Mouse (Mus musculus) cerebellum, postnatal 10 days (tissue): ENCODE measurements around the gene Coq10a.
"Not testable (repeated sequence)": the region's sequence is repeated elsewhere in the genome, so short reads cannot be mapped to it uniquely, and the experiment has no call there.

Experiments used
- DNase-seq, 2 experiments: peaks; one replicate each; pipeline ENCODE4 v3.0.0; 2021; ENCODE audit warnings: mixed read lengths in 2 of 2

The Coq10a gene

DNA sequence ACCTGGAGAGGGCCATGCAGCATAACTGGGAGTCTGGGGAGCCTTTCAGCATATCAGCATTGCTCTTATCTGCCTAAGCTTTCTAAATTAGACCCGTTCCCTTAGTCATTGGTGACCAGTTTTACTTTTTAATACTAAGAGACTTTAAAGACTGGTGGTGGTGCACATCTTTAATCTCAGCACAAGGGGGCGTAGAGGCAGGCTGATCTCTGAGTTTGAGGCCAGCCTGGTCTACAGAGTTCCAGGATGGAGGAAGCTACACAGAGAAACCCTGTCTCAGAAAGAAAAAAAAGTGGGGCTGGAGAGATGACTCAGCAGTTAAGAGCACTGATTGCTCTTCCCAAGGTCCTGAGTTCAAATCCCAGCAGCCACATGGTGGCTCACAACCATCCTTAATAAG lies 28.5 kb downstream of the Coq10a start:
- no peak for DNase-seq

DNA sequence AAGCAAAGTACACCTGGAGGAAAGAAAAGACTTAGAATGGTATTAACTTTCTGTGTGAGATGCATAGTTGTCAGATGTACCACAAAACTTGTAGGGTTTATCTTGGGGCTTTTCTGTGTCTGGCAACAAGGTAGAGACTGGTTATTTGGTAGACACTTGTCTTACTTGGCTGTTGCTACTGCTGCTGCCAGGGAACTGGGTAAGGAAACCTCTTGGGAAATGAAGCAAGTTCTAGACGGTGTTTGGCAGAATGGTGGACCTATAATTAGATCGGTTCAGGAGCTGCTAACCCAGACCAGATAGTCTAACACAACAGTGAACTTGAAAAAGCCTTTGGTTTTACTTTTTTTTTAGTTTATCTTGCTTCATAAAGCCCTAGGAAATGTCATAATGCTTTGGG lies 29.8 kb downstream of the Coq10a start:
- DNase-seq: no peak

DNA sequence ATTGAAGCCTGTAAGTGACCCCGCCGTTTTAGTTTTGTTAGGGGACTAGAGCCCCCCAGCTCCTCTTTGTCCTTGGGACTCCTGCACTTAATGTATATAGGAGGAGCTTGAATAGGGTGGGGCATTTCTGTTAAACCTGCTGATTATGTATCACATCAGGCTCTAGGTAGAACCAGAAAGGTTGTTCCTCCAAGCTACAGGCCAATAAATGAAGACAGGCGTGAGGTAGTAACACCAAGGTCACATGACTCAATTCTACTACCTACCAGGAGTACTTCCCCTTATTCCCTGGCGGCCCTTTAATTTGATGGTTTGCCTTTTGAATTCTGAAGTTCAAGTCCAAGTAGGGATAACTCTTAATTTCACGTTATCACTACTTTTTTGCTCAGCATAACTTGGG lies 30.4 kb downstream of the Coq10a start:
- no peak for DNase-seq

DNA sequence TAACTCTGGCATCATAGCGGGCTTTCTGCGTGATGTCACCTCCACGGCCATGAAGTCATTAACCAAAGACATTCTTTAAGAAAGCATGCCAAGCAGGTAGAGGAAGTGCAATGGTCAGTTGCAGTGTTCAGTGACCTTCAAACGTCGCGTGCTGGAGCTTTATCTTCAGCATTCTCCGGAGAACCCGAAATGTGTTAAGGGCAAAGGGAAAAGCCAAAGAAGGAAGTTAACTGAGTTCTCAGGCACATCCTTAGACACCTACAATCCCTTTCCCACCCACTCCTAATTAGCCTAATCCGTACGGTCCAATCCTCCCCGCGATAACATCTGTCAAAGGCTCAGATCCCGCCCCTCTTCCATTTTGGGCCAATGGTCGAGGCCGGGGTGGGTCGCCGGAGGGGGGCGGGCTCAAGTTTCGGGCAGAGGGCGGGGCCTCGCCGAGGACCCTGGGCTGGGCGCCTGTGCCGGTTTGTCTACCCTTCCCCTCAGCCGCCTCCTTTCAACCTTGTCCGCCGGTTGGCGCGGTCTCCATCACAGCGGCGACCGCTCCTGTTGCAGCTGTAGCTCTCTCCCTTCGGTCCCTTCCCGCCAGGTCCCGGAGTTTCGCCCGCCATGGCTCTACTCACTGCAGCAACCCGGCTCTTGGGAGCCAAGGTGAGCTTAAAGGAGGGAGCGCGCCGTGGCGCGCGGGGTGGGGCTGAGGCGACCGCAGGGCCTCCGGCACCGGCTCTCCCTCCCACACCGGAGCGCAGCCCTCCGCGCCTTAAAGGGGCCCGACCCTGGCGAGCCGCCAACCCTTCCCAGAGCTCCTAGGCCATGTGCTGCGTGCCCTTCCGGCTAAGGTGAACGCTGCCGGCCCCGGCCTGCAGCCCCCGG lies 31.3 kb downstream of the Coq10a start, which contains the start of gene Cs:
Gene Cs (plus strand): TSS at position 429 of the 876 bp plus-strand sequence.
- DNase-seq: peak; percentile 99

DNA sequence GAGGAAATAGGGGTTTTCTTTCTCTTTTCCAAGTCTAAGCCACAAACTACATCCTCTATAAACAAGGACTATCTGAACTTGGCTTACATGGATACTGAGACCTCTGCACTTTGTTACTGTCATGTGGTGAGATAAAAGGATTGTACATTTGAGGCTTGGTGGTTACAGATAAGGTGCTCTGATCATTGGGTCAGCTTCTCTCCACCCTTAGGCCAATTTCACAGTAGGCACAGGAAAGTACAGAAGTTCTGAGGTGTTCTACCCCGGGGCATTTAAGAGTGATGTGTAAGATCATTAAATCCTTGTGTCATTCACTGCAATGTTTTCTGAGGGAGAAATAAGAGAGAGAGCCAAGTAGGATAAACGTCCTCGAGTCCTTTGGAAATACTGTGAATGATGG lies 32.2 kb downstream of the Coq10a start:
- DNase-seq: no peak

DNA sequence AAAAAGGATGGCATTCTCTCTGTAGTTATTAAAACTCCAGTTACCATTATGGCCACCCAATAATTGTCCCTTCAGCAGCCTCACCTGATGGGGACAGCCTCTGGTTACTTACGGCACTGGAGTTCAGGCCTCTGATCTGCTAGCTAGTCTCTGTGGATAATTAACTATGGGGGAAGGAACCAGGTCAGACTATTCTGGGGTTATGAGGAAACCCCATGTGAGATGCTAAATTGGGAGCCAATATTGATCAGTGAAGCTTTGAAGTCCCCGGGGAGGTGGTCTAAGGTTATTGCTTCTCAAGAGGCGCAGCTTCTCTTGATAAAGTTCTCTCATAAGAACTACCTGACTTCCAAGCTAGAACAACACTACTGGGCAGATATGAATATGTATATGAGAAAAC lies 32.6 kb downstream of the Coq10a start:
- DNase-seq: no peak

DNA sequence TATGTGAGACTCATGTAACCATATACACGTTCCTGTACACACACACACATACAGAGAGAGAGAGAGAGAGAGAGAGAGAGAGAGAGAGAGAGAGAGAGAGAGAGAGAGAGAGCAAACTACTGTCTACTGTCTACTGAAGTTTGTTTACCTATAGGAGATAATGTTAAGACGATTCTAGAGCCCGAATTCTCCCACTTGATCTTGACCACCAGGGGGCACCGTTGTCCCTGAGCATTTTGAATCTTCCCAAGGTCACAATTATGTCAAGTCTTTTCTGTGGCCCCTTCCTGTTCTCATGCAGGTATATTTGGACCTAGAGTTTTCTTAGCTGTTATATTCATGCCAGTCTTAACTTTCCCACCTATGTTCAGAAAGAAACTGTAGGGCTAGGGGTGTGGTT lies 33.2 kb downstream of the Coq10a start:
- peak; percentile 87 to 90 for DNase-seq

DNA sequence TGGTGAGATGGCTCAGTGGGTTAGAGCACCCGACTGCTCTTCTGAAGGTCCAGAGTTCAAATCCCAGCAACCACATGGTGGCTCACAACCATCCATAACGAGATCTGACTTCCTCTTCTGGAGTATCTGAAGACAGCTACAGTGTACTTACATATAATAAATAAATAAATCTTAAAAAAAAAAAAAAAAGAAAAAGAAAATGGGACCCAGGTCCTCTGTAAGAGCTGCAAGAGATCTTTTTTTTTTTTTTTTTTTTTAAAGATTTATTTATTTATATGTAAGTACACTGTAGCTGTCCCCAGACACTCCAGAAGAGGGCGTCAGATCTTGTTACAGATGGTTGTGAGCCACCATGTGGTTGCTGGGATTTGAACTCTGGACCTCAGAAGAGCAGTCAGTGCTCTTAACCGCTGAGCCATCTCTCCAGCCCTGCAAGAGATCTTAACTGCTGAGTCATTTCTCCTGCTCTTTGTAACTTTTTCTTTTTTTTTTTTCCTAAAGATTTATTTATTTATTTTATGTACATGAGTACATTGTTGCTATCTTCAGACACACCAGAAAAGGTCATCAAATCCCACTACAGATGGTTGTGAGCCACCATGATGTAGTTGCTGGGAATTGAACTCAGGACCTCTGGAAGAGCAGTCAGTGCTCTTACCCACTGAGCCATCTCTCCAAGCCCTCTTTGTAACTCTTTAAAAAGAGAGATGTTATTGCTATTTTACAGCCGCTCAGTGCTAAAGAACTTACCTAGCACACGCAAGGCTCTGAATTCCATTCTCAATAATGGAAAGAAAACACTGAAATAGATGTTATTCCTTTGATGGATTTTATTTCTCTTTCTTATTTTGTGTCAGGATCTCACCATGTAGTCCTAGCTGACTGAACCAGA lies 36.2 kb downstream of the Coq10a start:
- DNase-seq: not testable (repeated sequence)

DNA sequence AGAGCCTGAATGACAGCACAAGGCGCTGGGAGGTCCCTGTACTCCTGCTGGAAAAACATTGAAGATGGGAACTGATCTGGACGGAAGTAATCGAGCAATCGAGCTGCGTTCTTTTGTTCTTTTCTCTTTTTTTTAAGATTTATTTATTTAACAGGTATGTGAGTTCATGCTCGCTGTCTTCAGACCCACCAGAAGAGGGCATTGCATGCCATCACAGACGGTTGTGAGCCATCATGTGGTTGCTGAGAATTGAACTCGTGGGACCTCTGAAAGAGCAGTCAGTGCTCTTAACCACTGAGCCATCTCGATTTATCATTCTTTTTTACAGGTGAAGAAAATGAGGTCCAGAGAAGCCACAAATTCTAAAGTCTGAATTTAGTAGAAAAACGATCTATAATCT lies 41.2 kb downstream of the Coq10a start:
- DNase-seq: no peak

DNA sequence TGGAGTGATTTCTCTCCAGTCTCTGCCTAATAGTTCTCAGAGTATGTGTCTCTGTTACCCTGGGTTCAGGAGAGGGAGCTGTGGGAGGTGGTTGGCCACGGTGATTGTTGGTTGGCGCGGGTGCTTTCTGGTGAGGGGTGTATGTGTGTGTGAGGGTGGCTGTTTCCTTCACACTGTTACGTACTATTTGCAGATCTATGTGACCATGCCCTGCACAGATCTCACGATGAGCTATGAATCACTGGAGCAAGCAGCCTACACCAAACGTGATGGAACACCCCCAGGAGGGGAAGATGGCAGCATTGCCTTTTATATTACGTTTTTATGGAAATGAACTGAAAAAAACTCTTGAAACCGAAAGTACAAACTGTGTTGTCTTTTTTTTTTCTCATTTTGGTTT lies 42.0 kb downstream of the Coq10a start:
- no peak for DNase-seq

DNA sequence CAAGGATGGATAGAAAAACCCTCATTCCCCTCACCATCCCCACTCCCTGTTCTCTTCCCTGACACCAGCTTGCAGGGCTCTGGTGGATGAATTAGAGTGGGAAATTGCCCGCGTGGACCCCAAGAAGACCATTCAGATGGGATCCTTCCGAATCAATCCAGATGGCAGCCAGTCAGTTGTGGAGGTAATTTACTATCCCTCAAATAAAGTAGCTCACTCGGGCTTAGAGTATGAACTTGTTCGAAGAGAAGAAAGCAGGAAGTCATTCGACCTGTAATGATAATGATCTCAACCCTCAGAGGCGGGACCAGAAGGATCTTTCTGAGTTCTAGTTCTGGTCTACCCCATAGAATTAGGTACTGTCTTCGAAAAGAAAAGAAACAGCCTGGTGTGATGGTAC lies 45.3 kb downstream of the Coq10a start:
- DNase-seq: no peak

DNA sequence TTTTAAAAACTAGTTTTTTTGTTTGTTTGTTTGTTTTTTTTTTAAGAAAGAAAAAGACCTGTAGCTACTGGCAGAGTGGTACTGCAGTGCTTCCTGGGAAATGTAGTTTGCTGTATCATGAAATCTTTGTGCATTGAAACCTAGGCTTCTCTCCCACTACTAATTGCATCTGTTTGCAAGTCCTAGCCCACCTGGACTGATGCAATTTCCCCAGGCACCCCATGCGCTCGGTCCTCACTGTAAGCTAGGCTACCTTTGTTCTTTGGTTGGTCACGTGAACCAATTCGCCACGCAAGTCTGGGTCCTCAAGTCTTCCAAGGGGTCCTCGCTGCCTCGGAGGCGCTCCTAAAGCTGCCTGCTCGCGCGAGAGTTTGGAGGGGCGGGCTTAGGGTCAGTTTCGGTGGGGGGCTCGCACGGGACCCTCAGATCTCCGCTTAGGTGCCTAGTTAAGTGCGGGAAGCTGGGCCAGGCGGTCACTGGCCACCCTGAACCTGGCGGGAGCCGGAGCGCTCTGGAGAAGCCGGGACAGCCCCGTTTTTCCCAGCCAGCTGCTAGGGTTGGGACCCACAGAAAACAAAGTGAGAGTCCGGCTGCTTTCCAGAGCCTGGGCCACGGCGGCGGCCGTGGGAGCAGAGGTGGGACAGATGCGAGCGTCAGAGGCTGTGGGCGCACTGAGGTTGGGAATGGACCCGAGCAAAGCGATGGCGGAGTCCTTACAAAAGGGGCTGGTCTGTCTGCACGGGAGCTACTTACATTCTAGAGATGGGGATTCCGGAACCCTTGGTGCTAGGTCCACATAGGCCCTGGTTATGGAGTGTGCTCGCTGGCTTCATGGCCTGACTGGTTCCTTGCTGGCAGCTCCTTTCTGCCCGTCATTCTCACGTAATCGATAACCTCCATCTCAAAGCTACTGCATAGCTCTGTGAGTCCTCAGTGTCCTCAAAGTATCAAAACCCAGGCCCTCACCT lies 46.4 kb downstream of the Coq10a start, which contains the start of gene Cnpy2:
Gene Cnpy2 (plus strand): TSS at position 319 of the 968 bp plus-strand sequence.
- peak; percentile 93 to 95 for DNase-seq

DNA sequence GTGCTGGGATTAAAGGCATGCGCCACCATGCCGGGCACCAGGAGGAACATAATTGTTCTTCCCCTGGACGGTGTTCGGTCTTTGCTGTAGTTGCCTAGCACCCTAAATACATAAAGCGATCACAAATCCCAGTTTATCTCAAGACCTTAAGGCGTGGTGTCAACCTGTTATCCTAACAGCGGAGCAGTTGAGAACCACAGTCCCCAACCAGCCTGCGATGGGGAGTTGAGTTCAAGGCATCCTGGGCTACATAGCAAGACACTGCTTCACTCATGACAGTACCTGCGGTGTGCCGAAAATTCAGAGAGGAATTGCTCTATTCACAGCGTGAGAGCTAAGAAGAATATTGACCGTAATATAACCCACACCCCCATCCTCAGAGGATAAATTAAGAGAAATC lies 47.2 kb downstream of the Coq10a start:
- DNase-seq: no peak

DNA sequence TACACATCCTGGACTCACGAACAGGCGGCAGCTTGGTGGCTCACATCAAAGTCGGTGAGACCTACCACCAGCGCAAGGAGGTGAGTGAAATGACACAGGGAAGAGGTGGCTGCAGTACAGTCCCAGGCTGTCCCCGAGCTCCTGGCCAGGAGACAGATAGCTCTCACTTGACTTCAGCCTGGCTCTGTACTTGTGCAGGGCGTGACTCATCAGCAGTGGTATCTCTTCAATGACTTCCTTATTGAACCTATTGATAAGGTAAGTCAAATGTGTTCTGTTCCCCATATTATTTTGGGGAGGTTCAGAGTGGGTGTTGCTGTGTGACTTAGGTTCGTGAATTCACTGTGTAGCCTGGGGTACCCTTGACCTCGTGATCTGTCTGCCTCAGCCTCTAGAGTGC lies 53.2 kb downstream of the Coq10a start:
- no peak for DNase-seq
